Mouse (Mus musculus): Measurements from ENCODE around the gene Spats2.
"Not testable (repeated sequence)": the region's sequence is repeated elsewhere in the genome, so short reads cannot be mapped to it uniquely, and the experiment has no call there.

Spats2 gene

GRCm38 (mm10) chr15:99224208-99224911 lies 98.6 kb downstream of the Spats2 start, which contains the start of gene Kcnh3:
Gene Kcnh3 (plus strand): TSS chr15:99224861.
- peak; percentile 59 for DNase-seq (ENCODE audit: extremely low spot score)

- peak; percentile 27 for DNase-seq (ENCODE audit: extremely low spot score)
Measured at GRCm38 (mm10) chr15:99225081-99225810, 99.5 kb downstream of the Spats2 start.

- DNase-seq (ENCODE audit: extremely low spot score) = no peak
Measured at GRCm38 (mm10) chr15:99226090-99226489, 100.4 kb downstream of the Spats2 start.

GRCm38 (mm10) chr15:99231998-99232397 lies 106.3 kb downstream of the Spats2 start:
- DNase-seq (ENCODE audit: extremely low spot score) = no peak

GRCm38 (mm10) chr15:99233719-99234118 lies 108.0 kb downstream of the Spats2 start:
- DNase-seq (ENCODE audit: extremely low spot score) = no peak

GRCm38 (mm10) chr15:99234326-99235010 lies 108.8 kb downstream of the Spats2 start:
- DNase-seq (ENCODE audit: extremely low spot score) = no peak

- no peak for DNase-seq (ENCODE audit: extremely low spot score)
Measured at GRCm38 (mm10) chr15:99238006-99238405, 112.3 kb downstream of the Spats2 start.

GRCm38 (mm10) chr15:99240129-99240528 lies 114.4 kb downstream of the Spats2 start:
- DNase-seq (ENCODE audit: extremely low spot score) = no peak

GRCm38 (mm10) chr15:99241249-99241648 lies 115.5 kb downstream of the Spats2 start:
- no peak for DNase-seq (ENCODE audit: extremely low spot score)

GRCm38 (mm10) chr15:99242045-99242444 lies 116.3 kb downstream of the Spats2 start:
- no peak for DNase-seq (ENCODE audit: extremely low spot score)

- not testable (repeated sequence) for DNase-seq (ENCODE audit: extremely low spot score)
Measured at GRCm38 (mm10) chr15:99246736-99247135, 121.0 kb downstream of the Spats2 start.

GRCm38 (mm10) chr15:99248972-99249371 lies 123.3 kb downstream of the Spats2 start:
- DNase-seq (ENCODE audit: extremely low spot score) = no peak

- DNase-seq (ENCODE audit: extremely low spot score) = no peak
Measured at GRCm38 (mm10) chr15:99249938-99250337, 124.2 kb downstream of the Spats2 start.

- not testable (repeated sequence) for DNase-seq (ENCODE audit: extremely low spot score)
Measured at GRCm38 (mm10) chr15:99251111-99251510, 125.4 kb downstream of the Spats2 start.

- DNase-seq (ENCODE audit: extremely low spot score) = peak; percentile 95
Measured at GRCm38 (mm10) chr15:99251626-99252380, 126.1 kb downstream of the Spats2 start, which contains the start of gene Mcrs1. Gene Mcrs1 (minus strand): TSS chr15:99251961.

GRCm38 (mm10) chr15:99252381-99253174 lies 126.9 kb downstream of the Spats2 start:
- DNase-seq (ENCODE audit: extremely low spot score) = peak; percentile 25

GRCm38 (mm10) chr15:99253175-99253479 lies 127.4 kb downstream of the Spats2 start:
- DNase-seq (ENCODE audit: extremely low spot score) = not testable (repeated sequence)

GRCm38 (mm10) chr15:99253772-99254171 lies 128.1 kb downstream of the Spats2 start:
- DNase-seq (ENCODE audit: extremely low spot score) = no peak

GRCm38 (mm10) chr15:99254477-99255005 lies 128.8 kb downstream of the Spats2 start:
- no peak for DNase-seq (ENCODE audit: extremely low spot score)

- no peak for DNase-seq (ENCODE audit: extremely low spot score)
Measured at GRCm38 (mm10) chr15:99255241-99255749, 129.6 kb downstream of the Spats2 start.

Measured in embryo, embryonic 9.5 days (tissue).